Mouse (Mus musculus) liver, embryonic 12.5 days (tissue): ENCODE results near the gene Lhfpl2. TPM values are rescaled to one million over a fixed set of nuclear protein-coding genes. Genes with fewer than 3 reads are reported as not detected.

Experiments
- ATAC-seq: fragments of 200-750 bp; cut with Nextera tagmentation; 2 replicates; pipeline ENCODE4 v1.8.0; 2017; ENCODE audit warnings: moderate number of reproducible peaks, mild to moderate bottlenecking, moderate library complexity
- H3K27ac ChIP-seq: fragments of 300-500 bp; sonication (generic); 2 replicates; pipeline ENCODE4 v1.5.1; 2016; ENCODE audit warnings: mild to moderate bottlenecking
- H3K27me3 ChIP-seq: fragments of 300-500 bp; sonication (generic); replicated peaks from 2 replicates; pipeline ENCODE4 v1.6.1; 2016; ENCODE audit warnings: mild to moderate bottlenecking, moderate library complexity
- H3K36me3 ChIP-seq: fragments of 300-500 bp; sonication (generic); 2 replicates; pipeline ENCODE4 v1.6.1; 2016; ENCODE audit warnings: mild to moderate bottlenecking, moderate library complexity
- H3K4me1 ChIP-seq: fragments of 300-500 bp; sonication (generic); 2 replicates; pipeline ENCODE4 v1.6.1; 2016
- H3K4me2 ChIP-seq: fragments of 300-500 bp; sonication (generic); 2 replicates; pipeline ENCODE4 v1.6.1; 2016; ENCODE audit warnings: mild to moderate bottlenecking, moderate library complexity
- H3K4me3 ChIP-seq: fragments of 300-500 bp; sonication (generic); 2 replicates; pipeline ENCODE4 v1.5.1; 2016; ENCODE audit warnings: mild to moderate bottlenecking, moderate library complexity
- H3K9ac ChIP-seq: fragments of 300-500 bp; sonication (generic); 2 replicates; pipeline ENCODE4 v1.6.1; 2016; ENCODE audit warnings: mild to moderate bottlenecking, moderate library complexity
- H3K9me3 ChIP-seq: fragments of 300-500 bp; sonication (generic); replicated peaks from 2 replicates; pipeline ENCODE4 v1.6.1; 2016; ENCODE audit warnings: mild to moderate bottlenecking, moderate library complexity
- WGBS: fragments of 180-500 bp; shearing (Covaris S2); methylation state at CpG from one replicate; pipeline ENCODE4 v1.1.7; 2016; ENCODE audit not compliant: insufficient replicate concordance; 5-methylcytosine and 5-hydroxymethylcytosine counted together
- polyA plus RNA-seq: library from polyadenylated mRNA; unstranded; fragments of >200 nt; fragmentation: Nextera tagmentation; extraction: Ambion mirVana; gene quantifications from 2 replicates; pipeline ENCODE4 v1.2.1, GENCODE M21; 2016

Gene Lhfpl2
- polyA plus RNA-seq, 1 experiment from 2014 or later = 7.1 TPM

- H3K9me3 ChIP-seq = no peaks in the 10 kb centered on the region
- WGBS = 57% methylated on average over 10 of the region's 10 CpGs
- H3K4me1 ChIP-seq = no peaks in the 10 kb centered on the region
- no peak overlapping the region for H3K9ac ChIP-seq
- H3K27me3 ChIP-seq = no peaks in the 10 kb centered on the region
- no peak overlapping the region for H3K4me3 ChIP-seq
- no peak overlapping the region for H3K4me2 ChIP-seq
- H3K36me3 ChIP-seq = no peaks in the 10 kb centered on the region; the same call in 1 of the 2 replicates
- no peak for ATAC-seq
- no peak overlapping the region for H3K27ac ChIP-seq
These were observed 130.8 kb downstream of the Lhfpl2 start for GRCm38 (mm10) chr13:94188200-94189086.

GRCm38 (mm10) chr13:94190386-94190785, 132.8 kb downstream of the Lhfpl2 start:
- no peak overlapping the region for H3K9ac ChIP-seq
- no peaks in the 10 kb centered on the region for H3K27me3 ChIP-seq
- no peaks in the 10 kb centered on the region; the same call in 1 of the 2 replicates for H3K36me3 ChIP-seq
- no peak overlapping the region for H3K4me3 ChIP-seq
- no peak overlapping the region for H3K4me2 ChIP-seq
- no peak overlapping the region for H3K27ac ChIP-seq
- no peaks in the 10 kb centered on the region for H3K9me3 ChIP-seq
- WGBS = 74% methylated on average over 1 of the region's 1 CpGs
- ATAC-seq = no peak
- no peaks in the 10 kb centered on the region for H3K4me1 ChIP-seq

DNA sequence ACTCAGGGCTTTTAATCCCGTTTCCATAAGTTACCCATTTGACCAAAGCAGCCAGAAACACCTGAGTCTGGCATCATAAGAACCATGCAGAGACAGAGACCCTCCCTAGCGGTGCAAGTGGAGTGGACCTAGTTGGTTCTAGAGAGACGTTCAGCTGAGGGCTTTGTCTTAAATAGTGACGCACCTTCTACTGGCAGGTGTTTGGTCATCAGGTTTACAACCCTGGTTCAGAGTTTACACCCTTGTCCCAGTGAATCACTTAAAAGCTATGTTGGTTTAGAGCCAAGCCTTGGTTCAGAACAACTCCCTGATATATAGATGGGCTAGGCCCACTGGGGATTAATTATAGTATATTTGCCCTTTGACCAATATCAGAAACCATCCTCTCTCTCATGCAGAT, 135.6 kb downstream of the Lhfpl2 start:
- H3K4me2 ChIP-seq = no peak overlapping the region
- no peaks in the 10 kb centered on the region; the same call in 1 of the 2 replicates for H3K36me3 ChIP-seq
- H3K4me1 ChIP-seq = no peaks in the 10 kb centered on the region
- H3K27me3 ChIP-seq = no peaks in the 10 kb centered on the region
- no peak overlapping the region for H3K27ac ChIP-seq
- no peak overlapping the region for H3K9ac ChIP-seq
- no peak for ATAC-seq
- no peak overlapping the region for H3K4me3 ChIP-seq
- 80% methylated on average over 4 of the region's 4 CpGs for WGBS
- H3K9me3 ChIP-seq = no peaks in the 10 kb centered on the region

GRCm38 (mm10) chr13:94198616-94199015, 141.0 kb downstream of the Lhfpl2 start:
- WGBS = 74% methylated on average over 6 of the region's 6 CpGs
- Histone ChIP-seq H3K4me1 (no peaks in the 10 kb centered on the region), H3K4me2 (no peak overlapping the region), H3K9me3 (no peaks in the 10 kb centered on the region), H3K27ac (no peak overlapping the region), H3K4me3 (no peak overlapping the region), H3K36me3 (no peaks in the 10 kb centered on the region), H3K27me3 (no peaks in the 10 kb centered on the region), H3K9ac (no peak overlapping the region)
- ATAC-seq = no peak

GRCm38 (mm10) chr13:94199829-94200228, 142.2 kb downstream of the Lhfpl2 start:
- ATAC-seq = no peak

GRCm38 (mm10) chr13:94205234-94205633, 147.6 kb downstream of the Lhfpl2 start:
- Histone ChIP-seq H3K27ac (no peak overlapping the region), H3K9ac (no peak overlapping the region), H3K4me1 (no peaks in the 10 kb centered on the region), H3K9me3 (no peaks in the 10 kb centered on the region), H3K36me3 (peaks cover 28% of the 10 kb centered on the region), H3K4me3 (no peak overlapping the region), H3K4me2 (no peak overlapping the region), H3K27me3 (no peaks in the 10 kb centered on the region)
- peak; percentile 68; the same call in 1 of the 2 replicates for ATAC-seq
- 8% methylated on average over 6 of the region's 6 CpGs for WGBS

More at GRCm38 (mm10) chr13:94199829-94200228, 142.2 kb downstream of the Lhfpl2 start:
- Histone ChIP-seq H3K9me3 (no peaks in the 10 kb centered on the region), H3K27ac (no peak overlapping the region), H3K4me1 (no peaks in the 10 kb centered on the region), H3K4me3 (no peak overlapping the region), H3K36me3 (0 out of 2 replicates have a peak, but pooled peaks cover 5% of the 10 kb centered on the region), H3K9ac (no peak overlapping the region), H3K27me3 (no peaks in the 10 kb centered on the region), H3K4me2 (no peak overlapping the region)
- 74% methylated on average over 8 of the region's 8 CpGs for WGBS

GRCm38 (mm10) chr13:94207973-94208372, 150.4 kb downstream of the Lhfpl2 start:
- Histone ChIP-seq H3K4me2 (no peak overlapping the region), H3K4me1 (no peaks in the 10 kb centered on the region), H3K9me3 (no peaks in the 10 kb centered on the region), H3K27me3 (no peaks in the 10 kb centered on the region), H3K4me3 (no peak overlapping the region), H3K36me3 (peaks cover 28% of the 10 kb centered on the region), H3K27ac (no peak overlapping the region), H3K9ac (no peak overlapping the region)
- WGBS = 85% methylated on average over 16 of the region's 16 CpGs
- no peak for ATAC-seq

GRCm38 (mm10) chr13:94208892-94209291, 151.3 kb downstream of the Lhfpl2 start:
- H3K4me3 ChIP-seq = no peak overlapping the region
- H3K36me3 ChIP-seq = peaks cover 26% of the 10 kb centered on the region
- no peaks in the 10 kb centered on the region for H3K4me1 ChIP-seq
- H3K4me2 ChIP-seq = no peak overlapping the region
- H3K9ac ChIP-seq = no peak overlapping the region
- H3K9me3 ChIP-seq = no peaks in the 10 kb centered on the region
- no peak overlapping the region for H3K27ac ChIP-seq
- H3K27me3 ChIP-seq = no peaks in the 10 kb centered on the region
- ATAC-seq = no peak

- Histone ChIP-seq H3K36me3 (peaks cover 23% of the 10 kb centered on the region), H3K4me1 (no peaks in the 10 kb centered on the region), H3K27me3 (no peaks in the 10 kb centered on the region), H3K9me3 (no peaks in the 10 kb centered on the region), H3K4me2 (no peak overlapping the region), H3K27ac (no peak overlapping the region), H3K9ac (no peak overlapping the region), H3K4me3 (no peak overlapping the region)
- no peak for ATAC-seq
- 64% methylated on average over 6 of the region's 6 CpGs for WGBS
These were observed 153.9 kb downstream of the Lhfpl2 start for GRCm38 (mm10) chr13:94211236-94212119.

DNA sequence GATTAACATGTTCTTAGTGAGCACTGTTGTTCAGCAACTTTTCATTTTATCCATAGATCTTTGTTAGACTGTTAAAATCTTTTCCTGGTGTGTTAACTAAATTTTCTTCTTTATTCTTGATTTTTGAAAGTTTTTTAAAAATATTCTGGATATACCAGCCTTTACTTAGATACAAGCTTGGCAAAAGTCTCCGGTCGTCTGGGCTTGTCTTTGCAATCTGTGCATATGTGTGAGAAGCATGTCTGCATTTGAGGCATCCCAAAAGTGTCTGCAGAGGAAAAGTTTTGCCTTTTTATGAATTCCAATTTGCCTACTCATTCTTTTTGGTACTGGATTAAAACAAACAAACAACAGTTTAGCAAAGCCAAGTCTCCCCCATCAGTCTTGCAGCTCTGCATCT, 154.6 kb downstream of the Lhfpl2 start:
- Histone ChIP-seq H3K9ac (no peak overlapping the region), H3K4me3 (no peak overlapping the region), H3K27me3 (no peaks in the 10 kb centered on the region), H3K9me3 (no peaks in the 10 kb centered on the region), H3K4me1 (no peaks in the 10 kb centered on the region), H3K4me2 (no peak overlapping the region), H3K27ac (no peak overlapping the region), H3K36me3 (peaks cover 23% of the 10 kb centered on the region)
- 85% methylated on average over 2 of the region's 2 CpGs for WGBS
- no peak for ATAC-seq

DNA sequence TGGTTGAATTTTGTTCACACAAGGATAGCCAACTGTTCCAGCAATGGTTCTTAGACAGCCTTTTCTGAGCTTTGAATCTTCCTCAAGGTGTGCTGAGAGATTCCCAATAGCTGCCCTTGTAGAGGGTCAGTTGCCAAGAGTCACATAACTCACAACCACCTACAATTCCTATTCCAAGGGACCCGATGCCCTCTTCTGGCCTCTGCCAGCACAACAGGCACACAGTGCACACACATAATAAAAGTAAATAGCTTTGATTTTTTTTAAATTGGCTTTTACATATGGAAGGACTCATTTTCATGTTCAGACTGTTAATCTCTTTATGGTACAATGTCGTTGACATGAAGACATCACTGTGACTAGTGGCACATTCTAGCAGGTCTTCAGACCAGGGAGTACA, 155.1 kb downstream of the Lhfpl2 start:
- Histone ChIP-seq H3K4me3 (no peak overlapping the region), H3K4me1 (no peaks in the 10 kb centered on the region), H3K9ac (no peak overlapping the region), H3K27me3 (no peaks in the 10 kb centered on the region), H3K9me3 (no peaks in the 10 kb centered on the region), H3K4me2 (no peak overlapping the region), H3K27ac (no peak overlapping the region), H3K36me3 (peaks cover 22% of the 10 kb centered on the region)
- no peak for ATAC-seq
- 66% methylated on average over 2 of the region's 2 CpGs for WGBS

GRCm38 (mm10) chr13:94223609-94224008, 166.0 kb downstream of the Lhfpl2 start:
- Histone ChIP-seq H3K4me2 (no peak overlapping the region), H3K4me3 (no peak overlapping the region), H3K27me3 (no peaks in the 10 kb centered on the region), H3K27ac (no peak overlapping the region), H3K36me3 (peaks cover 14% of the 10 kb centered on the region), H3K9ac (no peak overlapping the region), H3K9me3 (no peaks in the 10 kb centered on the region), H3K4me1 (no peaks in the 10 kb centered on the region)
- WGBS = 74% methylated on average over 14 of the region's 14 CpGs
- no peak for ATAC-seq
